Mouse (Mus musculus) embryonic facial prominence, embryonic 15.5 days (tissue): Measurements from ENCODE around the gene Zfp688. TPM values are rescaled to one million over a fixed set of nuclear protein-coding genes. Genes with fewer than 3 reads are reported as not detected.
"Not testable (repeated sequence)": the region's sequence is repeated elsewhere in the genome, so short reads cannot be mapped to it uniquely, and the experiment has no call there.

Experiments used
- ATAC-seq: fragments of 200-750 bp; cut with Nextera tagmentation; 2 replicates; pipeline ENCODE4 v1.8.0; 2017; ENCODE audit warnings: low read depth, moderate TSS enrichment; ENCODE audit not compliant: insufficient number of reproducible peaks, low FRiP score, low TSS enrichment
- H3K27ac ChIP-seq: fragments of 300-500 bp; sonication (generic); replicated peaks from 2 replicates; pipeline ENCODE4 v1.5.1; 2015; ENCODE audit warnings: mild to moderate bottlenecking, inconsistent platforms
- H3K27me3 ChIP-seq: fragments of 300-500 bp; sonication (generic); 2 replicates; pipeline ENCODE4 v1.6.1; 2015; ENCODE audit warnings: inconsistent platforms
- H3K36me3 ChIP-seq: fragments of 300-500 bp; sonication (generic); 2 replicates; pipeline ENCODE4 v1.6.1; 2015; ENCODE audit warnings: mild to moderate bottlenecking, inconsistent platforms
- H3K4me1 ChIP-seq: fragments of 300-500 bp; sonication (generic); 2 replicates; pipeline ENCODE4 v1.6.1; 2015; ENCODE audit warnings: inconsistent platforms
- H3K4me2 ChIP-seq: fragments of 300-500 bp; sonication (generic); replicated peaks from 2 replicates; pipeline ENCODE4 v1.6.1; 2015; ENCODE audit warnings: mild to moderate bottlenecking, inconsistent platforms
- H3K4me3 ChIP-seq: fragments of 300-500 bp; sonication (generic); replicated peaks from 2 replicates; pipeline ENCODE4 v1.5.1; 2015; ENCODE audit warnings: mild to moderate bottlenecking, inconsistent platforms
- H3K9ac ChIP-seq: fragments of 300-500 bp; sonication (generic); 2 replicates; pipeline ENCODE4 v1.6.1; 2015; ENCODE audit warnings: inconsistent platforms
- H3K9me3 ChIP-seq: fragments of 300-500 bp; sonication (generic); replicated peaks from 2 replicates; pipeline ENCODE4 v1.6.1; 2016; ENCODE audit warnings: inconsistent platforms
- WGBS: fragments of 180-500 bp; shearing (Covaris S2); methylation state at CpG from one replicate; pipeline ENCODE4 v1.1.7; 2015; 5-methylcytosine and 5-hydroxymethylcytosine counted together
- polyA plus RNA-seq: library from polyadenylated mRNA; unstranded; fragments of >200 nt; fragmentation: Nextera tagmentation; extraction: Ambion mirVana; gene quantifications from 2 replicates; pipeline ENCODE4 v1.2.1, GENCODE M21; 2015

Zfp688 gene
- polyA plus RNA-seq: 24.1 and 24.8 TPM in 2 replicates

DNA sequence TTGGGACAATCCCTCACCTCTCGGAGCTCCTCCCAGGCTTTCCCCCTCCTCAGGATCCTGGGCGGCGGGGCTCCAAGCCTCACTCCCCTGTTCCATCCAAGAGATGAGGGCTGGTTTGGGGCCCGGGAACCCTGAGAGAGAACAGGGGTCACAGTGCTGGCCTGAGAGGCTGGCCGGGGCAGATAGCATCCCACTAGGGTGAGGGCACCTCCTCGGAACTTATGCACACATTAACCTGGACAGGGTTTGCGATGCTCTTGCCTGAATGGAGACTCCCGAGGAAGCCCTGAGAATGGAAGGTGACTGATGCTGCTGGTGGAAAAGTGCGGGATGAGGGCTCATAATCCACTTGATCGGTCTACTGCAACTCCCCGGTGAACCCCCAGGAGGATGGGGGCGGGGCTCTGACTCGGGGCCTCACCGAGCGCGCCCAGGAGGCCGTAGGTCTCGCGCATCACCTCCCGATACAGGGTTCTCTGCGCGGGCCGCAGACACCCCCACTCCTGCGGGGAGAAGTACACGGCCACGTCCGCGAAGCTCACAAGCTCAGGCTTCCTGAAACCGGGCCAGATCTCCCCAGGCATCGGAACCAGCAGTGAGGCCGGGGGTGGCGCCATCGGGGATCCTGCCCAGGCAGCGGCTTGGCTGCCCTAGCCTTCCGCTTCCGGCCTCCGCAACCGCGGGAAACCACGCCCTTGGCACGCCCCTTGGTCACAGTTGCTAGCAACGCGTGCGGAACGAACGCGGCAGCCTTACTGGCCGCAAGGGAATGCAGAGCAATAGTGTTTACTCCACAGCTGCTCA lies at the start of gene Zfp688:
Zfp688 (minus strand) TSS at position 681 of the 804 bp plus-strand sequence.
- peak; percentile 94 for ATAC-seq
- H3K27me3 ChIP-seq: peaks cover 10% of the 10 kb centered on the region
- WGBS: under 1% methylated on average over 48 of the region's 48 CpGs
- peak within 1 kb of the TSS; percentile 82 for H3K4me3 ChIP-seq
- peak within 1 kb of the TSS; percentile 93 for H3K4me2 ChIP-seq
- H3K4me1 ChIP-seq: peaks cover 14% of the 10 kb centered on the region
- peaks cover 10% of the 10 kb centered on the region for H3K36me3 ChIP-seq
- H3K9me3 ChIP-seq: no peaks in the 10 kb centered on the region
- H3K27ac ChIP-seq: peak within 1 kb of the TSS; percentile 77
- H3K9ac ChIP-seq: peak within 1 kb of the TSS; percentile 81

DNA sequence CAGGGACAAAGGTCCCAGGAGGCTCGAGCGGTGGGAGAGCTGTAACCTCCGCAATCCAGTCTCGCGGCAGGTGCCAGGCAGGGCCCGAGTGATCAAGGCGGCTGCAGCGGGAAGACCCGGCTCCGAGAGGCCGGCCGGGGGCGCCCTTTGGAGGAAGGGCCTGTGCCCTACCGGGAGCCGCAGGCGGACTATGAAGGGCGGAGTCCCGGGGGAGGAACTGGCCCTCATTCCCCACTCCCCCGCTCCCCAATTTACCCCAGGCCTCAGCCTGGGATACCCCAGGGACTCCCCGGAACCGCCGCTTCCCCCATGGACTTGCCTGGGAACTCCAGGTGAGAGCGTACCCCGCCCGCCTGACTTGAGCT lies 49.8 kb upstream of the Zfp688 start:
- Histone ChIP-seq H3K27me3 (no peaks in the 10 kb centered on the region), H3K36me3 (peaks cover 50% of the 10 kb centered on the region), H3K9me3 (no peaks in the 10 kb centered on the region), H3K9ac (peak overlapping the region; percentile 81), H3K27ac (peak overlapping the region; percentile 99), H3K4me2 (peak overlapping the region; percentile 78), H3K4me1 (peaks cover 17% of the 10 kb centered on the region), H3K4me3 (peak overlapping the region; percentile 63)
- WGBS: under 1% methylated on average over 25 of the region's 25 CpGs
- peak; percentile 5 for ATAC-seq

DNA sequence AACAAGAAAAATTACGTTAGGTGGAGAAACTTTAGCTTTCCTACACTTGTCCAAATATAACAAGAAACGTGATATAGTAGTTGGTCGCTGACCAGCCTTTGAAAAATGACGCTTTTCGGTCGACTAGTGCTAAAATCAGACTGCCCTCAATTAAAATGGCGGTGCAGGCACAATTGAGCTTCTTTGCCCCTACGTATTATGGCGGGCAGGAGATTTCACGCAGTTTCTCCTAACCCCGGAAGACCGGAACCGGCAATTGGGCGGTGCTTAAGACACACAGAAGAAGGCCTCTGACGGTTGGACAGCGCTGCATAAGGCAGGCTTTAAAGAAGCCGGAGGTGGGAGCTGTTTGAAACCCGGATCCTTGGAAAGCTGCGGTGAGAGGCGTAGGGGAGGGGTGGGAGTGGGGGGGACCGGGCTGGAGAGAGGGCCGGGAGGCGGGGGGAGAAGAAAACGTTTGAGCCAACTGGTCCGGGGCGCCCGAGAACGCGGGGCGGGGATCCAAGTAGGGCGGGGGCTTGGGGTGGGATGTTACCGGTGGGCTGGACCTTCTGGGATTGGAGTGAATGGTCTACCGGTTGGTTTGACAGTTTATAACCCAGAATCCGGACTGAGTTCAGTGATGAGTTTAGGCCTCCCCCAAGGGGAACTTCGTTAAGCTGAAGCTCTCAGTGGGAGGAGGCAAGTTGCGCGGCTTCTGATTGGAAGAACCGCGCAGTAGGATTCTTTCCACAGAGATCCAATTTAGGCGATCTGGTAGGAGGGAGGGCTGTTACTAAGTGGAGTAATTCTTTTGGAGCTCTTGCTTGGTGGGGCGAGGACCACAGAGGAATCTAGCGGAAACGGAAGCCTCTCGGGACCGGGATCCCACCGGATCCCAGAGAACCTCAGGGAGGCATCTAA lies 49.1 kb upstream of the Zfp688 start:
- Histone ChIP-seq H3K9ac (peak overlapping the region; percentile 81), H3K4me1 (peaks cover 17% of the 10 kb centered on the region), H3K9me3 (no peaks in the 10 kb centered on the region), H3K27ac (peak overlapping the region; percentile 99), H3K27me3 (no peaks in the 10 kb centered on the region), H3K36me3 (peaks cover 50% of the 10 kb centered on the region), H3K4me2 (peak overlapping the region; percentile 78), H3K4me3 (peak overlapping the region; percentile 63)
- under 1% methylated on average over 45 of the region's 46 CpGs for WGBS
- peak; percentile 93 for ATAC-seq

DNA sequence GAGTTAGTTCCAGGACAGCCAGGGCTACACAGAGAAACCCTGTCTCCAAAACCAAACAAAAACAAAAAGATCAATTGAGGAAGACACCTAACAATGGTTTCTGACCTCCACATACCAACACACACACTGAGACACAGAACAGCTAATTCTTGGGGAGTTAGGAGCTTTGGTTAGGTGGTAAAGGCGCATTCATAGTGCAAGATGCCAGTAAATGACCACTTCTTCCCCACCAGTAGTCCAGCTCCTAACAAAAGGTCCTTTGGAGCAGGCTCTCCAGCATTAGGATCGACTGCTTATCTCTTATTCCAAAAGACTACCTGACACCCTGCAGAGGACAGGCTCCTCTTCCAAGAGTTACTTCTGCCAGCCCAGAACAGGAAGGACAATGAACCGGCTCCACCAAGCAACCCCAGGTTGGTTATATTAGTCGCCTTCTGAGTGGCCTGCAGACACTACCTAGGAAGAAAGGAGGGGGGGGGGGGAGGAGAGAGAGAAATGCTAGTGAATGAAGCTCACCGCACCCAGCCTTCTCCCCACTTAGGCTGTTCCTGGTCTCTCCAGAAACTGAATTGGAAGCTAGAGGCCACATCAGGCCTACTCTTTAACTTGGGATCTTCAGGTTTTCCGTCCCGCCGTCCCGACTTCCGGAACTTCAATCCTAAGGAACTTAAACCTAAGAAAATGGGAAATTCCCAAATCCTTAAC lies 48.3 kb upstream of the Zfp688 start:
- Histone ChIP-seq H3K4me1 (peaks cover 17% of the 10 kb centered on the region), H3K9me3 (no peaks in the 10 kb centered on the region), H3K27ac (peak overlapping the region; percentile 99), H3K36me3 (peaks cover 44% of the 10 kb centered on the region), H3K27me3 (no peaks in the 10 kb centered on the region), H3K4me3 (peak overlapping the region; percentile 63), H3K9ac (peak overlapping the region; percentile 48), H3K4me2 (peak overlapping the region; percentile 78)
- WGBS: 8% methylated on average over 10 of the region's 10 CpGs
- ATAC-seq: no peak

DNA sequence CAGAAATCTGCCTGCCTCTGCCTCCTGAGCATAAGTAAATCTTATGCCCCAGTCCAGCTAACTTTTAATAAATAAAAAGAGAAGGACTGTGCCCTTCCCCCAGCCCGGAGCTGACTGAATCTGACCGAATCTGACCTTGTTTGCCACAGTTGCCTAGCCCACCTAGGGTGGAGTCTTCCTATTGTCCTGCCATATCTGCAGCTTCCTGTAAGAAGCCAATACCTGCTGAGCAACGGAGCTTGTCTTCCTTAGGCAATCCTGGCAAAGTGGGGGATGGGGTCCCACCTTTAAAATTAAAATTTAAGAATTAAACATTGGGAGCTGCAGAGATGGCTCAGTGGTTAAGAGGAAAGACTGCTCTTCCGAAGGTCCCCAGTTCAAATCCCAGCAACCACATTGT lies 44.7 kb upstream of the Zfp688 start:
- no peaks in the 10 kb centered on the region for H3K27me3 ChIP-seq
- H3K36me3 ChIP-seq: peaks cover 31% of the 10 kb centered on the region
- no peak overlapping the region for H3K9ac ChIP-seq
- WGBS: 91% methylated on average over 4 of the region's 4 CpGs
- H3K27ac ChIP-seq: no peak overlapping the region
- no peak overlapping the region for H3K4me2 ChIP-seq
- peaks cover 5% of the 10 kb centered on the region for H3K4me1 ChIP-seq
- H3K4me3 ChIP-seq: no peak overlapping the region
- no peaks in the 10 kb centered on the region for H3K9me3 ChIP-seq
- ATAC-seq: no peak

DNA sequence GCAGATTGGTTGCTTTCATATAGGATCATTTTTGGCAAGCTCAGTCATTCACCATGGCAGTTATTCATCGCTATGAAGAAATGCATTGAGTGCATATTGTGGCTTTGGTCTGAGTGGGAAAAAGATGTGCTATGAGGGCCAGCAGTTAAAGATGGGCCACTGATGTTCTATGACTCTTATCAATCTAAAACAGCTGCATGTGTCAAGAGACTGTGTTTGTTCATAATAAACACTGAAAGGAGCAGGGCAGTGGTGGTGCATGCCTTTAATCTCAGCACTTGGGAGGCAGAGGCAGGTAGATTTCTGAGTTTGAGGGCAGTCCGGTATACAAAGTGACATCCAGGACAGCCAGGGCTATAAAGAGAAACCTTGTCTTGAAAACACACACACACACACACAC lies 43.8 kb upstream of the Zfp688 start:
- H3K4me1 ChIP-seq, H3K9me3 ChIP-seq, H3K4me2 ChIP-seq, ATAC-seq, H3K9ac ChIP-seq, H3K4me3 ChIP-seq, H3K27ac ChIP-seq, H3K27me3 ChIP-seq: not testable (repeated sequence)
- H3K36me3 ChIP-seq: peaks cover 31% of the 10 kb centered on the region
- 92% methylated on average over 2 of the region's 2 CpGs for WGBS

DNA sequence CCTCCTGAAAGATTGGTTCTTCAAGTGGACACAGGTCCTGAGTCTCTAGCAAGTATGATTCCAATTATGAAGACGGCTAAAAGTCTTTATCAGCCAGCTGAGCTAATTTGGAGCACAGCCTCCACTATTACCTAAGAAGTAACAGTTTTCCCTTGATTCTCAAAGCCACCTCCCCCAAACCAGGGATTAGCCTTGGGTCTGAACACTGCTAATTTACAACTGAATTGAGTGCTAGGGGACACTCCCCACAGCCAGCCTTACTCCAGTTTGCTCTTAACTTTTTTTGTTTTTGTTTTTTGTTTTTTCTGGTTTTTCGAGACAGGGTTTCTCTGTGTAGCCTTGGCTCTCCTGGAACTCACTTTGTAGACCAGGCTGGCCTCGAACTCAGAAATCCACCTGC lies 43.3 kb upstream of the Zfp688 start:
- H3K4me1 ChIP-seq: peaks cover 5% of the 10 kb centered on the region
- ATAC-seq: no peak
- H3K4me3 ChIP-seq: no peak overlapping the region
- peaks cover 32% of the 10 kb centered on the region for H3K36me3 ChIP-seq
- no peak overlapping the region for H3K9ac ChIP-seq
- no peaks in the 10 kb centered on the region for H3K27me3 ChIP-seq
- no peak overlapping the region for H3K4me2 ChIP-seq
- no peaks in the 10 kb centered on the region for H3K9me3 ChIP-seq
- WGBS: 81% methylated on average over 3 of the region's 3 CpGs
- H3K27ac ChIP-seq: no peak overlapping the region

DNA sequence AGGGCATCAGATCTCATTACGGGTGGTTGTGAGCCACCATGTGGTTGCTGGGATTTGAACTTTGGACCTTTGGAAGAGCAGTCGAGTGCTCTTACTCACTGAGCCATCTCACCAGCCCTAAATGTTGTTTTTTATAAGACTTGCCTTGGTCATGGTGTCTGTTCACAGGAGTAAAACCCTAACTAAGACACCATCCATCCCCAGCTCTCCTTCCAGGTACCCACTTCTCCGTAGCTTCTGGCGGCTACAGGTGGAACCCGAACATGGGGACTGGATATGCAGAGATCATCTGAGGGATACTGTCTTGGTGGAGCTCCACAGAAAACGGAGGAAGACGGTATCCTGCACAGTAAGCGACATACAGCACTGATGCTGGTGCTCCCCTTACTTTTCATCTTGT lies 37.4 kb upstream of the Zfp688 start, which contains the start of gene Prr14:
Prr14 (plus strand) TSS at position 301 of the 400 bp plus-strand sequence.
- not testable (repeated sequence) for H3K27me3 ChIP-seq, H3K4me3 ChIP-seq, ATAC-seq, H3K4me1 ChIP-seq, H3K9me3 ChIP-seq, H3K27ac ChIP-seq, H3K9ac ChIP-seq, H3K4me2 ChIP-seq
- H3K36me3 ChIP-seq: peaks cover 41% of the 10 kb centered on the region
- 95% methylated on average over 8 of the region's 8 CpGs for WGBS

DNA sequence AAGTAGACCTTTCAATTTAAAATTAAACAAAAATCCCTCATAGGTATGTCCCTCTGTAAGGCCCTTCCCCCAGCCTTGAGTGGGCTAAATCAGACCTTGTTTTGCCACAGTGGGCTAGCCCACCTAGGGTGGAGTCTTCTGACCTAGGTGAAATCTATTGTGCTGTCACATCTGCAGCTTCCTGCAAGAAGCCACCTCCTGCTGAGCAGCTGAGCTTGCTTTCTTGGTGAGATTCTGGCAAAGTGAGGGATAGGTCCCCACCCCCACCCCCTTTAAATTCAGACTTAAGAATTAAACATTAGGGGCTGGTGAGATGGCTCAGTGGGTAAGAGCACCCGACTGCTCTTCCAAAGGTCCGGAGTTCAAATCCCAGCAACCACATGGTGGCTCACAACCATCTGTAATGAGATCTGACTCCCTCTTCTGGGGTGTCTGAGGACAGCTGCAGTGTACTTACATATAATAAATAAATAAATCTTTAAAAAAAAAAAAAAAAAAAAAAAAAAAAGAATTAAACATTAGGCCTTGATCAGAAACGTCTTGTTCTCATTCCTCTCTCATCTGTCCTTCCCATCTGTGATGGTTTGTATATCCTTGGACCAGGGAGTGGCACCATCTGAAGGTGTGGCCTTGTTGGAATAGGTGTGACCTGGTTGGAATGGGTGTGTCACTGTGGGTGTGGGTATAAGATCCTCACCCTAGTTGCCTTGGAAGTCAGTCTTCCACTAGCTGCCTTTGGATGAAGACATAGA lies 36.7 kb upstream of the Zfp688 start:
- H3K9me3 ChIP-seq, H3K4me3 ChIP-seq: not testable (repeated sequence)
- 85% methylated on average over 3 of the region's 3 CpGs for WGBS

DNA sequence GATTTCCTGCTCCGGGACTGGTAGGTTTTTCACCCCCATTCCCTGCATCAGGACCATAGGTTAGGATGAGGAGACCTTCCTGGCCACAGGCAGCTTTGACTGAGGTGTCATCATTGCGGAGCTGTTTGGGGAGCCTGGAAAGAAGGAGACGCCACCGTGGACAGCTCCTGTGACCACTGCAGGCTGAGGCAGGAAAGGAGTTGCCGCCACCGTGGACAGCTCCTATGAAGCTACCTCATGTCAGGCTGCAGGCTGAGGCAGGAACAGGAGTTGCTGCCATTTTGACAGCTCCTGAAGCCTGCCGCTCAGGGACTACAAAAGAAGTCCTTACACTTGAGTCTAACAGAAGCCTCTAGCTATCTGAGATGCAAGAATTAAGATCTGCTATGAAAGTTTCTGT lies 33.0 kb upstream of the Zfp688 start:
- H3K4me1 ChIP-seq: peaks cover 19% of the 10 kb centered on the region
- no peak for ATAC-seq
- no peaks in the 10 kb centered on the region for H3K9me3 ChIP-seq
- no peak overlapping the region for H3K4me2 ChIP-seq
- WGBS: 90% methylated on average over 7 of the region's 7 CpGs
- H3K4me3 ChIP-seq: no peak overlapping the region
- no peak overlapping the region for H3K27ac ChIP-seq
- H3K27me3 ChIP-seq: no peaks in the 10 kb centered on the region
- peaks cover 39% of the 10 kb centered on the region for H3K36me3 ChIP-seq
- H3K9ac ChIP-seq: no peak overlapping the region

More for the DNA sequence above, 36.7 kb upstream of the Zfp688 start:
- H3K9ac ChIP-seq, H3K27ac ChIP-seq, ATAC-seq, H3K27me3 ChIP-seq, H3K4me1 ChIP-seq, H3K4me2 ChIP-seq: not testable (repeated sequence)
- peaks cover 41% of the 10 kb centered on the region for H3K36me3 ChIP-seq
